Mouse (Mus musculus) stomach, postnatal 0 days (tissue): ENCODE data around the gene Ddn. TPM values are rescaled to one million over a fixed set of nuclear protein-coding genes. Genes with fewer than 3 reads are reported as not detected.

Experiments
- ATAC-seq: fragments of 200-750 bp; cut with Nextera tagmentation; 2 replicates; pipeline ENCODE4 v1.8.0; 2017; ENCODE audit not compliant: low FRiP score, low TSS enrichment
- DNase-seq: peaks from one replicate; pipeline ENCODE4 v3.0.0-alpha.2; 2016; ENCODE audit warnings: low spot score
- H3K27ac ChIP-seq: fragments of 300-500 bp; sonication (generic); replicated peaks from 2 replicates; pipeline ENCODE4 v1.5.1; 2014; ENCODE audit warnings: mild to moderate bottlenecking, control low read depth
- H3K27me3 ChIP-seq: fragments of 300-500 bp; sonication (generic); 2 replicates; pipeline ENCODE4 v1.6.1; 2014; ENCODE audit warnings: low read length; ENCODE audit not compliant: control insufficient read depth, insufficient read depth
- H3K36me3 ChIP-seq: fragments of 300-500 bp; sonication (generic); 2 replicates; pipeline ENCODE4 v1.6.1; 2014; ENCODE audit warnings: low read length, mixed read lengths; ENCODE audit not compliant: control insufficient read depth, insufficient read depth
- H3K4me1 ChIP-seq: fragments of 300-500 bp; sonication (generic); replicated peaks from 2 replicates; pipeline ENCODE4 v1.6.1; 2014; ENCODE audit warnings: antibody characterized with exemption; ENCODE audit not compliant: control insufficient read depth, insufficient read depth
- H3K4me2 ChIP-seq: fragments of 300-500 bp; sonication (generic); replicated peaks from 2 replicates; pipeline ENCODE4 v1.6.1; 2014; ENCODE audit warnings: low read depth, mild to moderate bottlenecking, control low read depth, moderate library complexity
- H3K4me3 ChIP-seq: fragments of 300-500 bp; sonication (generic); 2 replicates; pipeline ENCODE4 v1.5.1; 2014; ENCODE audit warnings: low read depth, low read length, control low read depth
- H3K9ac ChIP-seq: fragments of 300-500 bp; sonication (generic); 2 replicates; pipeline ENCODE4 v1.6.1; 2014; ENCODE audit warnings: mild to moderate bottlenecking, low read length, control low read depth, mixed read lengths
- H3K9me3 ChIP-seq: fragments of 300-500 bp; sonication (generic); 2 replicates; pipeline ENCODE4 v1.6.1; 2016; ENCODE audit warnings: low read length; ENCODE audit not compliant: control insufficient read depth
- CTCF ChIP-seq: IDR thresholded peaks from 2 replicates; pipeline ENCODE4 v1.5.1; 2016; ENCODE audit warnings: antibody characterized with exemption, low read depth, mild to moderate bottlenecking, moderate library complexity
- EP300 ChIP-seq: optimal IDR thresholded peaks from 2 replicates; pipeline ENCODE3; 2016; ENCODE audit warnings: antibody characterized with exemption
- WGBS: fragments of 180-500 bp; shearing (Covaris S2); extraction: QIAGEN DNeasy Blood & Tissue Kit; methylation state at CpG from one replicate; pipeline ENCODE4 v1.1.7; 2014; 5-methylcytosine and 5-hydroxymethylcytosine counted together
- polyA plus RNA-seq: library from polyadenylated mRNA; unstranded; fragments of >200 nt; fragmentation: Nextera tagmentation; extraction: Ambion mirVana; gene quantifications from 2 replicates; pipeline ENCODE4 v1.2.1, GENCODE M21; 2015

Ddn gene
- polyA plus RNA-seq, 1 experiment from 2014 or later, result not detected

DNA sequence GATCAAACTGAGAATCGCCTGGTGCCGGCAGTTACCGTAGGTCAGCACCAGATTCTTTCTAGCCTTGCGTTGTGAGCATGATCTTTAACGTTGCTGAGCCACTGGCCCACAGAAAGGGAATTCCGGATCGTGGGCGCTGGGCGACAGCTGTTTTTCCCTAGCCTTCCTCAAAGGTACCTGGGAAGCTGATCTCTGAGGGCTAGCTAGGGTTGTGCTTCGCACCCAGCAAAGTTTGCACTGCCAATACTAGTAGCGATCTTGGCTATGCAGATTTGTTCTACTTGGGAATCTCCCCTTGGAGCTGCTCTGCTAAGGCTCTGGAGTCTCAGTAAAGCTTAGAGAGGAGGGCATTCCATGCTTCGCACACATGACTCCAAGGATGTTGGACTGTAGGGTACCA, 18.1 kb downstream of the Ddn start:
- Histone ChIP-seq H3K4me3 (peak overlapping the region; percentile 30), H3K4me2 (peak overlapping the region; percentile 45), H3K36me3 (no peaks in the 10 kb centered on the region), H3K9me3 (no peaks in the 10 kb centered on the region), H3K27me3 (peaks cover 35% of the 10 kb centered on the region), H3K4me1 (no peaks in the 10 kb centered on the region), H3K27ac (no peak overlapping the region), H3K9ac (no peak overlapping the region; the same call in 1 of the 2 replicates)
- ATAC-seq (no peak), DNase-seq (no peak)
- TF ChIP-seq EP300, result no peak
- no peak for TF ChIP-seq CTCF
- 2% methylated on average over 12 of the region's 12 CpGs for WGBS

GRCm38 (mm10) chr15:98790761-98791160, 18.5 kb downstream of the Ddn start:
- Histone ChIP-seq H3K27ac (no peak overlapping the region), H3K36me3 (no peaks in the 10 kb centered on the region), H3K4me3 (peak overlapping the region; percentile 30), H3K4me2 (peak overlapping the region; percentile 45), H3K9ac (no peak overlapping the region; the same call in 1 of the 2 replicates), H3K27me3 (peaks cover 32% of the 10 kb centered on the region), H3K4me1 (no peaks in the 10 kb centered on the region), H3K9me3 (no peaks in the 10 kb centered on the region)
- DNase-seq (no peak), ATAC-seq (no peak)
- no peak for TF ChIP-seq CTCF
- TF ChIP-seq EP300, result no peak
- WGBS, result under 1% methylated on average over 23 of the region's 23 CpGs

GRCm38 (mm10) chr15:98789661-98790535, 19.4 kb downstream of the Ddn start, which contains the start of gene Wnt1:
TSS of gene Wnt1 (plus strand) at chr15:98789857.
- peak; percentile 68 for DNase-seq
- Histone ChIP-seq H3K4me2 (peak within 1 kb of the TSS; percentile 45), H3K27ac (no peak within 1 kb of the TSS), H3K9ac (no peak within 1 kb of the TSS; the same call in 1 of the 2 replicates), H3K36me3 (no peaks in the 10 kb centered on the region), H3K4me3 (peak within 1 kb of the TSS; percentile 30), H3K4me1 (no peaks in the 10 kb centered on the region), H3K9me3 (no peaks in the 10 kb centered on the region), H3K27me3 (peaks cover 32% of the 10 kb centered on the region)
- ATAC-seq, result peak; percentile 16; the same call in 1 of the 2 replicates
- 4% methylated on average over 47 of the region's 51 CpGs for WGBS
- no peak for TF ChIP-seq EP300
- TF ChIP-seq CTCF, result peak; percentile 76

DNA sequence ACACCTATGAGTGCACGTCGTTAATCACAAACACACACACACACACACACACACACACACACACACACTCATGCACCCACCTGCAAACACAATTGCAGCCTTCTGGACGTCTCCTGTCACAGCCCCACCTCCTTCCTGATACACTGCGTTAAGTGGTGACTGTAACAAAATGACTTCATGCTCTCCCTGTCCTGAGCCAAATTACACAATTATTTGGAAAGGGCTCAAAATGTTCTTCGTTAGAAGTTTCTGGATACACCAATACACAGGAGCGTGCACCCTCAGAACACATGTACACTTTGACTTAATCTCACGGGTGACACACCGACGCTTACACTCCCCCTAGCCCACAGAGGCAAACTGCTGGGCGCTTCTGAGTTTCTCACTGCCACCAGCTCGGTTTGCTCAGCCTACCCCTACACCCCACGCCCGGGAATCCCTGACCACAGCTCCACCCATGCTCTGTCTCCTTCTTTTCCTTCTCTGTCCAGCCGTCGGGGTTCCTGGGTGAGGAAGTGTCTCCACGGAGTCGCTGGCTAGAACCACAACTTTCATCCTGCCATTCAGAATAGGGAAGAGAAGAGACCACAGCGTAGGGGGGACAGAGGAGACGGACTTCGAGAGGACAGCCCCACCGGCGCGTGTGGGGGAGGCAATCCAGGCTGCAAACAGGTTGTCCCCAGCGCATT, 20.2 kb downstream of the Ddn start:
- Histone ChIP-seq H3K9ac (no peak overlapping the region), H3K27me3 (peaks cover 32% of the 10 kb centered on the region), H3K4me1 (no peaks in the 10 kb centered on the region), H3K9me3 (no peaks in the 10 kb centered on the region), H3K27ac (no peak overlapping the region), H3K36me3 (no peaks in the 10 kb centered on the region), H3K4me3 (peak overlapping the region; percentile 19; the same call in 1 of the 2 replicates), H3K4me2 (peak overlapping the region; percentile 11; the same call in 1 of the 2 replicates)
- no peak for ATAC-seq
- DNase-seq, result peak; percentile 14
- 13% methylated on average over 24 of the region's 24 CpGs for WGBS
- no peak for TF ChIP-seq EP300
- no peak for TF ChIP-seq CTCF

- Histone ChIP-seq H3K4me3 (no peak overlapping the region), H3K9ac (no peak overlapping the region), H3K36me3 (no peaks in the 10 kb centered on the region), H3K27me3 (peaks cover 27% of the 10 kb centered on the region), H3K27ac (no peak overlapping the region), H3K4me1 (no peaks in the 10 kb centered on the region), H3K9me3 (no peaks in the 10 kb centered on the region), H3K4me2 (no peak overlapping the region)
- peak; percentile 35 for DNase-seq
- no peak for ATAC-seq
- 36% methylated on average over 4 of the region's 4 CpGs for WGBS
- peak; percentile 73 for TF ChIP-seq CTCF
- TF ChIP-seq EP300, result no peak
Measured at GRCm38 (mm10) chr15:98787930-98788329, 21.4 kb downstream of the Ddn start.

GRCm38 (mm10) chr15:98785744-98786143, 23.5 kb downstream of the Ddn start:
- no peaks in the 10 kb centered on the region for H3K9me3 ChIP-seq
- no peaks in the 10 kb centered on the region for H3K36me3 ChIP-seq
- H3K4me1 ChIP-seq, result no peaks in the 10 kb centered on the region
- peaks cover 14% of the 10 kb centered on the region for H3K27me3 ChIP-seq
- DNase-seq (peak; percentile 30), ATAC-seq (no peak)
- H3K4me3 ChIP-seq, result no peak overlapping the region
- peak; percentile 66 for TF ChIP-seq CTCF
- TF ChIP-seq EP300, result no peak
- WGBS, result 41% methylated on average over 7 of the region's 7 CpGs
- H3K9ac ChIP-seq, result no peak overlapping the region
- no peak overlapping the region for H3K4me2 ChIP-seq
- H3K27ac ChIP-seq, result no peak overlapping the region
